Mouse (Mus musculus): ENCODE results near the gene Wrap73.

Gene Wrap73

DNA sequence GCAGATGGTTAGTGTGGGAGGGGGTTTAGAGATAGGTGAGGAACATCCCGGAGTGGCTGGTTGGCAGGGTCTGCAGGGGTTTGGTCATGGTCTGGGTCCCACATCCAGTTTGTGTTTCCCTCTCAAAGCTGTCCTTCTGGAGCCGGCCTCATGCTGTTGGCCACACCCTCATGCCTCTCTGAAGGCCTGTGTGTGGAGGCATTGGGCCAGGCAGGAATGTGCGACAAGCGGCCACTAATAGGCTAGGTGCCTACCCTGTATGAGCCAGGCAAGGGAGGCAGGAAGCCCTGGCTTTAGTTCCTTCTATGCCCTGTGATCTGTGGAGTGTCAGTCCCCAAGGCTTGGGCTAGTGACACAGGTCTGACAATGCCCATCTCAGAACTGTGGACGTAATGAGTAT is 42.8 kb downstream of the Wrap73 start:
- DNase-seq (ENCODE audit: low spot score), result no peak

DNA sequence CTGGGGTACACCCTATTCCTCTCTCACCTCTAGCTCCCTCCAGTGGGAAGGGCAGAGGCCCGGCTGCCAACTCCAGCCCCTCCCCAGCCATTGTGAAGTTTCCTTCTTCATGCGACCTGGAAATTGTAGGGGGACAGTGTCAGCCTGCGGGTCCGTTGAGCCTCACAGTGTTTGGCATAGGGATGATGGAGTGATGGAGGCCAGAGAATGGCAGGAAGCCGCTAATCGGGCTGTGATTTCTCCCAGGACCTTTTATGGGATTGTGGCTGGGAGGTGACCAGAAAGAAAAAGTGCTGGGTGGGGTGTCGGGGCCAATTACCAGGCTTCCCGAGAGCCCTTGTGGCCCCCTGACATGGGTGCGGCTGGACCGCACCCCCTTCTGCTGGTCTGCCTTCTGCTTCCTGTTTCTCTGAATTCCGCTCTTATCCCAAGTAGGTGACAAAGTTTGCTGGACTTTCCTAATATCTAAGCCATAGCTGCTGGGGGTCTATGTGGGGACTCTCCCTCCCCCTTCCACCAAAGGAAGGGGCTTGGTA is 43.9 kb downstream of the Wrap73 start:
- DNase-seq (ENCODE audit: low spot score), result no peak

DNA sequence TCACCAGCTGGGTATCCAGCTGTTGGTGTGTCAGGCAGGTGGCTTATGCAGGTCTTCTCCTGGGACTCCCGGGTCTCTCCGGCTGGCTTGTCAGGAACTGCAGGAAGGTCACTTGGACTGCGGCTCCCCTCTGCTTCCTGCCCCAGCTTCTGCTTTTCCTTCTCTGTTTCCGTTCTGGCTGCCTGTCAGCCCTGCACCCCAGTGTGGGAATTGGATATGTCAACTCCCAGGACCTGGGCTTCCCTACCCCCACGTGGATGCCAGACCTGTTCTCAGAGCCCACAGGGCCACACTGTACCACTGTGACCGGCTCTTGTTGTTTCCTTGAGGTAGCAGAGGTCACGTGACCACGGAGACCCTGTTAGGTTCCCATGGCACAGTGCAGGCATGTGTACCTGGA is 46.8 kb downstream of the Wrap73 start:
- no peak for DNase-seq (ENCODE audit: low spot score)

DNA sequence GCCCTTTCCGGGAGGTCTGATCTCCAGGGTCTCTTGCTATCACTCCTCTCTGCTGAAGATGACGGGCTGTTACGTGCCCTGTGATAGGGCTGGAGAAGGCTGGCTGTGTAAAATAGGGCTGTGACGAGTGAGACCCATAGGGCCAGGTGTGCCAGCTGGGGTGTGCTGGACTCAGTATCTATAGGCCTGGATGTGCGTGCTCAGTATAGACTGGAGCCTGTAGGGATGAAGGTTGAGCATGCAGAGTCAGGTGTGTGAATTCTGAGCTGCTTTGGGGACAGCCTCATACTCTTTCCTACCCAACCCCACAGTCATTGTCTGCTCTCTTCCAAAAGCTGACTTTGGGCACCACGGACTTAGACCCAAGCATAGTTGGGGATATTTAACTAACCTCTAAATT is 55.8 kb downstream of the Wrap73 start:
- no peak for DNase-seq (ENCODE audit: low spot score)

DNA sequence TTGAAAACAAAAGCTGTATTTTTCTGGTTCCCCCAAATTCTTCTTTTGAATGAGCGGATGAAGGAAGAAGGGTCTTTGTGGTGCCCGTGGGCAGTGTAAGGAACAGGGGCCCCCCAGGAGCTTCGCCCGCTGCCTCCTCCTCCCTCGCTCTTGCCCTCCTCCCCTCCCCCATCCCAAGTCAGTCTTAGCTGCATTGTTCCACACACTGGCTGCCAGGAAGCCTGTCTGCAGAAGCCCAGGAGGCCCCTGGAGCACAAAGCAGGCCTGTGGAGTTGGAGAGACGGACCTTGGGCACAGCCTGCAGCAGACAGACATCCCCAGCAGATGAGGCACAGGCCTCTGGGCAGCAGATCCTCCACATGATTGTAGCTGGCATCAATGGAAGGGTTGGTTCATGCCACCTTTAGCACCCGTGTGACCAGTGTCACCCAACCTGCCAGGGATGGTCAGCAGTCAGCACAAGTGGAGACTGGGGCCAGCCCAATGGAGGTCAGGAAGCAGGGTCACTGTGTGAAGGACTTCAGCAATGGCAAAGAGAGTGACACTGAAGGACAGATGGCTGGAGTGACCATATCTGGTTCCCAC is 56.3 kb downstream of the Wrap73 start:
- DNase-seq (ENCODE audit: low spot score), result no peak

DNA sequence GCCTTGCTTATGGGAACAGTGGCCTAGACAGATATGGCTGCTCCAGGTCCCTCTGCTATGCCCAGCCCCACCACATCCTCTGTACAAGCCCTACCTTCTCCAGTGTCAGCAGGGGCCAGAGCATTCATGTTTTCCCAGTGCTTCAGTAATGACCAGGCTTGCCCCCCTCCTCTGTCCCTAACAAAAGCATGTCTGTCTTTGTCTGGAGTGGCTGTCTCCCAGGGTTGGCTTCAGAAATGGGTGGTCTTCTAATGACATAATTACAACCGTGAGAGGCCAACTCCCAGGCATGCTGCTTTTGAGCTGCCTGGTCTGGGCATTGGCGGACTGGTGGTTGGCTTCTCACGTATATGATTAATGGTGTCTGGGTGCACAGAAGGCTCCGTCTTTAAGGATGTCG is 59.3 kb downstream of the Wrap73 start:
- no peak for DNase-seq (ENCODE audit: low spot score)

DNA sequence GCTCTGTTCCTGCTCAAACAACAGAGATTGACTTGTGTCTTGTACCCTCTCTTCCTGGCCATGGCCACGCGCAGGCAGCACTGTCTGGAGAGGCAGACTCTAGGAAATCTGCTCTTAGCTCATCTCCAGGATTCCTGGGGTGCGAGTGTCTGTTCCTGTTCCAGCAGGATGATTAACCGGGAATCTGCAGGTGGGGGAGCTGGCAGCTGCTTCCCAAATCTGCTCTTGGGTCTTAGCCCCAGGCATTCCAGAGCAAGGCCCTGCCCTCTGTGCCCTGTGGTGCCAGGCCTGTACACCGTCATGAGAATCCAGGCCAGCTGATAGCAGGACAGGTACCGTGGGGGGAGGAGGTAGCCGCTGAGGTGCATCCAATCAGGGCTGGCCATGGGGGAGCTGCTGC is 62.4 kb downstream of the Wrap73 start:
- DNase-seq (ENCODE audit: low spot score), result peak; percentile 43

DNA sequence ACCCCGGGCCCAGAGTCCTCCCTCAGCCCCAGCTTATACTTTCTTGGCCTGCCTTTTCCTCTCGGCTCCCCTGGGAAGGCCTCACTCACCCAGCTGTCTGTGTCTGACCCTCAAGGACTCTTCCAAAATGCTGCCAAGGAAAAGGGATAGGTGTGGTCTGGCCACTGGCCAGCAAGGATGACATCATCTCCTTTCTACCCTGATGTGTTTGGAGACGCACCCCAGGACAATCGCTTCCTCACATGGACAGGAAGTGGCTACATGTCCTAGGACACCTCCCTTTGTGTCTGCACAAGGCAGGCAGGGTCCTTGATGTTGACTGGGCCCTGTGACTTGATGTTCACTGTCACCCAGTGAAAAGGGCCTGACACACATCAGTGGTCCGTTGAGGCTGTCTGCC is 63.2 kb downstream of the Wrap73 start:
- DNase-seq (ENCODE audit: low spot score), result no peak

DNA sequence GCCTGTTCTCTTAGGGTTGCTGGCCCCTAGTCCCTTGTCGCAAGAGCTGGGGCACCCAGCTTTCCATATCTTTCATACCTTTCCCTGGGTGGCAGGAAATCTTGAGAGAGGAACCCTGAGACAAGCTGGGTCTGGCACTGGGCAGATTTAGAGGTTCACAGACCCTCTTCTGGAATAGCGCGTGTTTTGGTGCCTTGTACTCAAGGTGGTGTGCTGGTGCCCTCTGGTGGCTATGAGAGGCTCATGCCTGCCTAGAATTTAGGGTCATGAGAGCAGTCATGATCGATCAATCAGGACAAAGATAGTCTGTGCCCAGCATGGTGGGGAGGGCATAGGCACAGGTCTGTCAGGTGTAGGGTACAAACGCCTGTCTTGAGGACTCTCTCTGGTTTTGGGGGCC is 65.1 kb downstream of the Wrap73 start:
- no peak for DNase-seq (ENCODE audit: low spot score)

DNA sequence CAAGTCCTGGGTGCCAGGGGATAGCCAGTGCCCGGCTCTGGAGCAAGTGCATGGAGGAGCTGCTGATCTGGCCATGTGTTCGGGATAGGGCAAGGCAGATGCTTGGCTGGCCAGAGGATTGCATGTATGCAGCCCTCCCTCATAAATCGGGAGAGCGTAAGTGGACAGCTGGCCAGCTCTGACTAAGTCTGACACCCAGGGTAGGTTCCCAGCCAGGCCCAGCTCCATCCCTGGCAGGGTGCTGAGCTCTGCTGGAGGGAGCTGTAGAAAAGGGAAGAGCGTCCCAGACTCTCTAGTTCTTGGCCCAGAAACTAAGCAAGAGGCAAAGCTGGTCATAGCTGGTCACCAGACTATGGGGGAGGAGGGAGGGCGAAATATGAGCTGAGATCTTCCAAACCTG is 66.9 kb downstream of the Wrap73 start:
- peak; percentile 29 for DNase-seq (ENCODE audit: low spot score)

DNA sequence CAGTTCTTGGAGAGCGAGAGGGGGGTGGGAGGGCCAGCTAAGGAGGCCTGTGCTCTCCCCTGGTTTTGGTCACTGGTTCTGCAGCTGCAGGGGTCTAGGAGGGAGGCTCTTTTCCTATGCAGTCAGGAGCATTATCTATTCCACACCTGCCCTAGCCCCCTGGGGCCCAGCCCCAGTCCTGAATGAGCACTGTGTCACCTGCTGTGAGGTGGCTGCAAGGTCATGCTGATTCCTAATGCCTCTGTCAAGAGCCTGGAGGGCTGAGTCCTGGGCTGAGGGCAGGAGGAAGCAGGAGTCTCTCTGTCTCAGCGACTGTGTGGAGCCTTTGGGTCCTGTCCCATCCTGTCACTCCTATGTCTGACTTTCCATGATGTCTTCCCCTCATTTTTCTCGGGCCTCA is 67.7 kb downstream of the Wrap73 start:
- DNase-seq (ENCODE audit: low spot score), result no peak

DNA sequence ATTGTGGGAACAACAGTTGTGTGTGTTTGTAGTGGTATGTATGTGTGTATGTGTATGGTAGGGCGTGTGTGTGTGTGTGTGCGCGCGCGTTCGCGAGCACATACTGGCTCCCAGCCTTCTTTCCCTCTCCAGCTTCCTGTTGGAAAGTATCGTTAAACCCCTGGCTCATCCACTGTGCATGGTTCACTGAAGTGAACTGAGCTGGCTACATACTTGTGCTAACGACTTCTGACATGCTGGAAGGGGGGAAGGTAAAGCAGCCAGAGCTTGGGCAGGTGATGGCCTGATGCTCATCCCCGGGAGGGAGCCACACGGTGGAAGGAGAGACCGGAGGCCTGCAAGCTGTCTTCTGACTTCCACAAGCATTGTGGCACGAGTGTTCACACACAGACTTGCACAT is 69.3 kb downstream of the Wrap73 start:
- DNase-seq (ENCODE audit: low spot score), result no peak

DNA sequence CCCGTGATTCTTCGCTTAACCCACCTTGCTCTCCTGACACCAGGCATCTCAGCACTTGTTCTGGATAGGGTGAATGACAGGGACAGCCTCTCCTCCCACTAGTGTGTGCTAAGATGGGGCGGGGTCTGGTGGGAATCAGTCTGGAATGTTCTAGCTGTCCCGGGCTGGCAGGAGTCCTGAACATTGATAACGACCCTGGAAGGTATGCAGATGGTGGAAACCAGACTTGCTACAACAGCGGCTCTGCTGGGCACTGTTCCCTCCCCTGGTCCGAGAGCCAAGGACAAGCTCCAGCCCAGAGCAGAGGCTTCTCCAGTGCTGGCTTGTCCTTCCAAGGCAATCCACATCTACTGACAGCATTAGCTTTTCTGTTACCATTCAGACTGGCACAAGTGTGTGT is 71.4 kb downstream of the Wrap73 start:
- peak; percentile 43 for DNase-seq (ENCODE audit: low spot score)

DNA sequence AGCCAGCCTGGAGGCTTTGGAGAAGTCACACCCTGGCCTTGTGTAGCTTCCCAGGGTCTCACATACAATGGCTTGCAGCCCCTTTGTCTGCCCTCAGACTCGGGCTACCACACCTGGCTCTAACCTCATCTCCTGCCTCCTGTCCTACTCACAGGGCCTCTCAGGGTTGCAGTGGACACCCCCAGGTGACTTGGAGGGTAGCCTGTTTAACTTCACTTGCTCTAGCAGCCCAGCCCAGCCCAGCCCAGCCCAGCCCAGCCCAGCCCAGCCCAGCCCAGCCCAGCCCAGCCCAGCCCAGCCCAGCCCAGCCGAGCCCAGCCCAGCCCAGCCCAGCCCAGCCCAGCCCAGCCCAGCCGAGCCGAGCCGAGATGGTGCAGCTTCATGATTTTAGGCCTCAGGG is 71.9 kb downstream of the Wrap73 start:
- DNase-seq (ENCODE audit: low spot score), result no peak
